Mouse (Mus musculus) E14TG2a.4 (cell line): ENCODE results near the gene Epn2.

Source experiments
- CTCF ChIP-seq: conservative IDR thresholded peaks from 2 replicates; pipeline ENCODE4 v1.5.1; 2014; ENCODE audit warnings: low read length
- NANOG ChIP-seq: IDR thresholded peaks from 2 replicates; pipeline ENCODE4 v1.6.1; 2014; ENCODE audit warnings: borderline replicate concordance, low read length, mixed read lengths
- POU5F1 ChIP-seq: IDR thresholded peaks from 2 replicates; pipeline ENCODE4 v1.6.1; 2014; ENCODE audit warnings: low read length, borderline replicate concordance

GRCm38 (mm10) chr11:61584830-61585229, 5.3 kb upstream of the Epn2 start:
- TF ChIP-seq CTCF, result no peak
- TF ChIP-seq NANOG, result no peak
- TF ChIP-seq POU5F1, result no peak
